Mouse (Mus musculus): ENCODE results near the gene Mgll.

- TF ChIP-seq CTCF (IDR thresholded peaks at IDR 0.05; ENCODE audit: control insufficient read depth, insufficient read depth, low read length) (no peak), POLR2A (IDR thresholded peaks at IDR 0.05; ENCODE audit: borderline replicate concordance, control insufficient read depth, low read depth, low read length) (no peak)
Measured at GRCm38 (mm10) chr6:88809091-88810037, 85.2 kb downstream of the Mgll start.
